Mouse (Mus musculus) forebrain, embryonic 16.5 days (tissue): ENCODE results near the gene Slco2b1. TPM values are rescaled to one million over a fixed set of nuclear protein-coding genes. Genes with fewer than 3 reads are reported as not detected.

ENCODE experiments used
- ATAC-seq: fragments of 200-750 bp; cut with Nextera tagmentation; 2 replicates; pipeline ENCODE4 v1.8.0; 2017; ENCODE audit warnings: mild to moderate bottlenecking, moderate library complexity
- H3K27ac ChIP-seq: fragments of 300-500 bp; sonication (generic); 2 replicates; pipeline ENCODE4 v1.5.1; 2014; ENCODE audit warnings: low read length, control low read depth
- H3K27me3 ChIP-seq: fragments of 300-500 bp; sonication (generic); replicated peaks from 2 replicates; pipeline ENCODE4 v1.6.1; 2014; ENCODE audit warnings: low read length; ENCODE audit not compliant: control insufficient read depth, insufficient read depth
- H3K36me3 ChIP-seq: fragments of 300-500 bp; sonication (generic); 2 replicates; pipeline ENCODE4 v1.6.1; 2014; ENCODE audit not compliant: control insufficient read depth, insufficient read depth
- H3K4me1 ChIP-seq: fragments of 300-500 bp; sonication (generic); replicated peaks from 2 replicates; pipeline ENCODE4 v1.6.1; 2014; ENCODE audit warnings: low read length; ENCODE audit not compliant: control insufficient read depth, insufficient read depth
- H3K4me2 ChIP-seq: fragments of 300-500 bp; sonication (generic); 2 replicates; pipeline ENCODE4 v1.6.1; 2014; ENCODE audit warnings: mild to moderate bottlenecking, low read length, control low read depth
- H3K4me3 ChIP-seq: fragments of 300-500 bp; sonication (generic); replicated peaks from 2 replicates; pipeline ENCODE4 v1.5.1; 2014; ENCODE audit warnings: mild to moderate bottlenecking, low read length, control low read depth
- H3K9ac ChIP-seq: fragments of 300-500 bp; sonication (generic); replicated peaks from 2 replicates; pipeline ENCODE4 v1.6.1; 2014; ENCODE audit warnings: low read depth, low read length, control low read depth
- H3K9me3 ChIP-seq: fragments of 300-500 bp; sonication (generic); 2 replicates; pipeline ENCODE4 v1.6.1; 2016; ENCODE audit warnings: low read length; ENCODE audit not compliant: control insufficient read depth
- WGBS: fragments of 180-500 bp; shearing (Covaris S2); extraction: QIAGEN DNeasy Blood & Tissue Kit; methylation state at CpG from one replicate; pipeline ENCODE4 v1.1.7; 2014; 5-methylcytosine and 5-hydroxymethylcytosine counted together
- polyA plus RNA-seq: library from polyadenylated mRNA; unstranded; fragments of >200 nt; fragmentation: Nextera tagmentation; extraction: Ambion mirVana; gene quantifications from 2 replicates; pipeline ENCODE4 v1.2.1, GENCODE M21; 2015

The Slco2b1 gene
- polyA plus RNA-seq, 1 experiment from 2014 or later: 5.0 TPM

DNA sequence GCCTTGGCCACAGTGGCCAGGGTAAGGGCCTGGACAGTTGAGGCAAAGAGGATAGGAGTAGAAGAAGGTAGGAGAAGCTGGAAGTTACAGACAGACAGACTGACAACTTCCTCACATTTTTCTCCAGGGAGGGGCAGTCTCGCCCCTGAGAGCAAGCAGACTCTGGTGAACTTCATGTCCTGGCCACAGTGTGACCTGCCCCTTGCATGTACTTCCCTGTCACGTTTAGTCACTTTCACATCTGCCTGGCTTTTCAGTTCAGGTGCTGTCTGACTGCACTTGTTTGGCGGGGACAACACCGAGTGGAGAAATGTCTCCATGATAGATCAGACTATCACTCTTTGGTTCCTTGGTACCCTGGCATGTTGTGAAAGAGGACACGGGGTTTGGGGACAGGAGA is 36.9 kb downstream of the Slco2b1 start:
- Histone ChIP-seq H3K27me3 (no peaks in the 10 kb centered on the region), H3K9me3 (no peaks in the 10 kb centered on the region), H3K9ac (no peak overlapping the region), H3K4me2 (no peak overlapping the region), H3K4me1 (no peaks in the 10 kb centered on the region), H3K27ac (no peak overlapping the region), H3K4me3 (no peak overlapping the region), H3K36me3 (no peaks in the 10 kb centered on the region)
- ATAC-seq: no peak
- 82% methylated on average over 5 of the region's 5 CpGs for WGBS

DNA sequence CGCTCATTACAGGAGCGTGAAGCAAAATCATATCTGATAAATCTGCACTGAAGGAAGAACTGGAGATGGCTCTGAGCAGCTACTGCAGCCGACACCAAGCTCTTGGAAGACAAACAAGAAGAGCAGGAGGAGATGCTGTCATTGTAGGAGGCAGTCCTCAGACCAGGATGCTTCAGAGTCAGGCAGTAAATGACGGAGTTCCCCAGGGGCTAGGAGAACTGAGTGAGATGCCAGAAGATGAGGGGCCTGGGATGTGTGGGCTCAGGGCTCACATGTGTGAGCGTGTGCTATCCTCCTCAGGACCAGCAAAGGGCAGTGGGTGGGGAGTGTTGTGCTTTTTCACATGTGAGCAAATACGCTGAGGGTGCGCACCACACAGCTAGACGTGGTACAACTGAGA is 38.0 kb downstream of the Slco2b1 start:
- no peak overlapping the region for H3K4me2 ChIP-seq
- no peak overlapping the region for H3K4me3 ChIP-seq
- 83% methylated on average over 8 of the region's 8 CpGs for WGBS
- no peaks in the 10 kb centered on the region for H3K36me3 ChIP-seq
- H3K27ac ChIP-seq: no peak overlapping the region
- no peaks in the 10 kb centered on the region for H3K4me1 ChIP-seq
- no peaks in the 10 kb centered on the region for H3K27me3 ChIP-seq
- no peak overlapping the region for H3K9ac ChIP-seq
- H3K9me3 ChIP-seq: no peaks in the 10 kb centered on the region
- no peak for ATAC-seq

GRCm38 (mm10) chr7:99671544-99672435 is 39.4 kb downstream of the Slco2b1 start:
- Histone ChIP-seq H3K36me3 (no peaks in the 10 kb centered on the region), H3K4me2 (no peak overlapping the region), H3K4me3 (no peak overlapping the region), H3K9me3 (no peaks in the 10 kb centered on the region), H3K9ac (no peak overlapping the region), H3K27ac (no peak overlapping the region), H3K27me3 (no peaks in the 10 kb centered on the region), H3K4me1 (no peaks in the 10 kb centered on the region)
- WGBS: 88% methylated on average over 9 of the region's 9 CpGs
- no peak for ATAC-seq

DNA sequence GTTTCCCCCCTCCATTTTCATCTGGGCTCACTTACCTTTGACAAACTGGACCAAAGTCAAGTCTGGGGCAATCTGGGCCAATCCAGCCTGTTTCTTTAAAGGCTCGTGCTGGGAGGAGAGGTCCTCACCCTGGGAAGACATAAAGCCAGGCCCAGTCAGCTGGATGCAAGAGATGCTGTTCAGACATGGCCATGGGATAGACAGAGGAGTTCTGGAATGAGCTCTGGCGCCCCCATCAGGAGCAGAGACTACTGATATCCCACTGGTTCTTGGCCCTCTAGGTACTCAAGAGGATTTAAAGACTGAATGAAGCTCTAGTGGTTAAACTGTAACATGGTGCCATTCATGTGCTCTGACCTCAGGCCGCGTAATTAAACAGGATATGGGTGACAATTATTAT is 40.2 kb downstream of the Slco2b1 start:
- no peaks in the 10 kb centered on the region for H3K4me1 ChIP-seq
- no peaks in the 10 kb centered on the region for H3K27me3 ChIP-seq
- no peak overlapping the region for H3K4me2 ChIP-seq
- no peak overlapping the region for H3K27ac ChIP-seq
- no peaks in the 10 kb centered on the region for H3K9me3 ChIP-seq
- H3K4me3 ChIP-seq: no peak overlapping the region
- WGBS: 73% methylated on average over 4 of the region's 4 CpGs
- H3K36me3 ChIP-seq: no peaks in the 10 kb centered on the region
- no peak overlapping the region for H3K9ac ChIP-seq
- ATAC-seq: no peak

DNA sequence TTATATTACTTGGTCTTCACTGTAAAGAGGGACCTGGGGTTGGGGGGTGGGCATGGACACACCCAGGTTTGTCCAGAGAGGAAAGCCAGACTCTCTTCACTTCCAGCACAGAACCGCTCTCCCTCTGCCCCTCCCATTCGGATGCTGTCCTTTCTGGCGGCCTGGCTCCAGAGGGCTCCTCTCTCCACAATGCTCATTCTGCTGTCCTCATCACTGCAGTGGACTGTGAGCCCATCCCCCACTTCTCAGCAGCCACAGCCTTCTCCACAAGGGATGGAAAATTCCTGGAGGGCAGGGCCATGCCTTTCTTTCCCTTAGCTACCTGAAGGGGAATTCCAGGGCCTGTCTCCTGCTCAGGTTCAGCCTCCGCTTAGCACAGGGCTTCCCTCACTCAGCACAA is 42.3 kb downstream of the Slco2b1 start:
- 22% methylated on average over 4 of the region's 4 CpGs for WGBS
- no peaks in the 10 kb centered on the region for H3K36me3 ChIP-seq
- no peak overlapping the region for H3K9ac ChIP-seq
- H3K4me2 ChIP-seq: no peak overlapping the region
- ATAC-seq: no peak
- H3K4me1 ChIP-seq: peaks cover 5% of the 10 kb centered on the region; the same call in 1 of the 2 replicates
- H3K9me3 ChIP-seq: no peaks in the 10 kb centered on the region
- no peak overlapping the region for H3K27ac ChIP-seq
- no peak overlapping the region for H3K4me3 ChIP-seq
- no peaks in the 10 kb centered on the region for H3K27me3 ChIP-seq

DNA sequence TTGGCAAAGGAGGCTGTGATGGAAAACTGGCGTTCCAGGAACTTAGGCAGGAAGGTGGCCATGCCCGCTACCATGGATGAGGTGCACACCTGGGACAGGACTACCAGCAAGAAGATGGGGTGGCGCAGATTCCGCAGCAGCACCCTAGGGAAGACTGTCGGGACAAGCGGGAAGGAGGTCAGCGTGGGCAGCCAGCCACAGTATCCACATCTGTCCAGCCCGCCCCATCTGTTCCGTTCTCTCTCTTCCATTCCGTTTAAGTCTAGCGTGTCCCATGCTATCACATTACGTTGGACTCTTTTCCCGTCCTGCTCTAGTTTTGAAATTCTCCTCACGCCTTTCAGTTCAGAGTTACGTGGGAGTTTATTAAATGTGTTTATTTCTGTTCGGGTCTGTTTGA is 44.0 kb downstream of the Slco2b1 start:
- H3K9me3 ChIP-seq: no peaks in the 10 kb centered on the region
- peaks cover 8% of the 10 kb centered on the region for H3K4me1 ChIP-seq
- H3K4me3 ChIP-seq: no peak overlapping the region
- no peak overlapping the region for H3K9ac ChIP-seq
- 94% methylated on average over 16 of the region's 16 CpGs for WGBS
- H3K36me3 ChIP-seq: no peaks in the 10 kb centered on the region
- no peak overlapping the region for H3K4me2 ChIP-seq
- ATAC-seq: no peak
- no peak overlapping the region for H3K27ac ChIP-seq
- no peaks in the 10 kb centered on the region for H3K27me3 ChIP-seq

DNA sequence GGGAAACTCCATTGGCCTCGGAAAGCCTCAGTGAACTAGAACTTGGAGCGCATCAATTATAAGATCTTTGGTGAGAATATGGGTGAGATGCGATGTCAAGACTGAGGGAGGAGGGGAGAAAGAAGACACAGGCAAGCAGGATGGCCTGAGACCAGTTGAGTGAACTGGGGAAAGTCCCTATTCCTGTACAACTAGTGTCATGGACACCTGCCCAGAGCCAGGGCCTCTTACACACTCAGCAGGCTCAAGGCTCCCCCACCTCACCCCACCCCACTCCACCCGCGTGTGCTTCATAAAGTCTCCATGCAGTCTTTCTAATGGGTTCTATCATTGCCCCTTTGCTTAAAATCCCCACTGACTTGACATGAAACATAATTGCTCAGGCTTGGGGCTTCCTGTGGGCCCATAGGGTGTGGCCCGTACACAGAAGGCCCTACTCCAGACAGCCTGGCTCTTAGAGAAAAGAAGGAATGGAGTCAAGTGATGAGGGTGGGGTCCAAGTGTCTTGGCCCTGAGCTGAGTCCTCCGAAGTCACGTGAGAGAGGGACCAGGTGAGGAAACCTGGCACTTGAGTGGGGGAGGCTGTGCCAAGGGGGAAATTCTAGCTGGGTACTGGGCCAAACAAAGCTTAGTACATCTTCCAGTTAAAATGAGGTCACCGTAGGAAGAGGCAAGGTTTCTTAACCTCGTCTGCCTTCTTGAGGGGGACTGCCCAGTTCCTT is 45.2 kb downstream of the Slco2b1 start:
- Histone ChIP-seq H3K27me3 (no peaks in the 10 kb centered on the region), H3K9me3 (no peaks in the 10 kb centered on the region), H3K4me2 (no peak overlapping the region), H3K4me1 (peaks cover 11% of the 10 kb centered on the region), H3K4me3 (no peak overlapping the region), H3K27ac (no peak overlapping the region), H3K36me3 (no peaks in the 10 kb centered on the region), H3K9ac (no peak overlapping the region)
- WGBS: 94% methylated on average over 10 of the region's 10 CpGs
- no peak for ATAC-seq

GRCm38 (mm10) chr7:99664571-99665485 is 46.3 kb downstream of the Slco2b1 start:
- Histone ChIP-seq H3K9ac (no peak overlapping the region), H3K4me1 (peaks cover 11% of the 10 kb centered on the region), H3K4me3 (no peak overlapping the region), H3K27ac (no peak overlapping the region), H3K27me3 (no peaks in the 10 kb centered on the region), H3K9me3 (no peaks in the 10 kb centered on the region), H3K4me2 (no peak overlapping the region), H3K36me3 (no peaks in the 10 kb centered on the region)
- WGBS: 50% methylated on average over 11 of the region's 11 CpGs
- ATAC-seq: peak; percentile 39
